Mouse (Mus musculus) spleen, adult 18-20 months (tissue): ENCODE measurements around the gene Pdlim4.
"Not testable (repeated sequence)": the region's sequence is repeated elsewhere in the genome, so short reads cannot be mapped to it uniquely, and the experiment has no call there.

Experiments used
- DNase-seq, 2 experiments: peaks; one replicate each; pipeline ENCODE4 v3.0.0; 2022; ENCODE audit warnings: mixed read lengths in 2 of 2

Pdlim4 gene

DNA sequence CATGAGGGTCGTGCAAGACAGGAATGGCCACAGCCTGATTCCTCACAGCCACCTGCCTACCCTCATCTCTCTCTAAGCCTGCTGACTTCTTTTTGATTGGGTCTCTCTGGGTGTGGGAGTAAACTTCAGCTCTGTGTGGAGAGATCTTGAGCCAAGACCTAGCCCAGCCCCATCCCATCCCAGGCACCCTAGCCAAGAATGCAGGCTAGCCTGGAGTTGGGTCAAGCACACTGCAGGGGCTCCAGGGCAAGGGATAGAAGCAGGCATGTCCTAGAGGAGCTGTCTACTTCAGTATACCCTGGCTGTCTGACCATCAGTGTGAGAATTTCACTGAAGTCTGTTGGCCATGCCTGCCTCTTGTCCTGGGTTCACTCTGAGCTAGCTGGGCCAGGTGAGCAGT is 9.3 kb downstream of the Pdlim4 start:
- DNase-seq, result no peak

DNA sequence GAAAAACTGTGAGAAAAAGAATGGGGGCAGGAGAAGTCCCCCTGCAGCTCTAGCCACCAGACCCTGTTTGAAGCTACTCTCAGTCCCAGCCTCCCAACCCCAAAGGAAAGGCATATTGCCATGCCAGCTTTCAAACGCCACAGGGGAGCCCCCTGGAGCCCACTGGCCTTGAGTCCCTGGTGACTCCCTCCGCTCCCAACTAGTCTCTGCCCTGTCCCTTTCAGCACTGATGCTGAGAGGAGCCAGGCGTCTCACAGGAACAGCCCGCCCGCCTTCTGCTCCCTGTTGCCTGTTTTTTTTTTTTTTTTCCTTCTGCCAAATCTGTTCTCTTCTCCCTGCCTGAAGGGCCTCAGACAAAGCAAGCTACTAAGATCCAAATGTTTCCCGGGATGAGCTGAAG is 10.2 kb downstream of the Pdlim4 start:
- no peak for DNase-seq

- no peak for DNase-seq
Measured at GRCm38 (mm10) chr11:54058056-54058617, 10.7 kb downstream of the Pdlim4 start.

- DNase-seq, result no peak
Measured at GRCm38 (mm10) chr11:54057428-54057827, 11.4 kb downstream of the Pdlim4 start.

DNA sequence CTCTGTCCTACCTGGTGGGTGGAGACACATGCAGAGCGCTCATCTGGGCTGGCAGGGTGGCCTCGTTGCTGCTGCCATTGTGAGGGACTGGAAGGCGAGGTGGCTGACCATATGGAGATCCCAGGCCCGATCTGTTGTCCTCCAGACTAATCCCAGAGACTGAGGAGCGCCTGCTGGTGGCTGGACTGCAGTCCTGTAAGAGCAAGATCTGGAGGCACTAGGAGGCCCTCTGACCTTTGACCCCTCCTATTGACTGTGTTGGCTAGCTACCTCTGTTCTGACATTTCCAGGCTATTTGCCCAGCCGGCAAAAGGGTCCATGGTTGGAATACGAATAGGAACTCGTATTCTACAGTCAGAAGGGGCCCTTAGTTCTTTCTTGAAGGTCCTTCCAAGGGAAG is 12.7 kb downstream of the Pdlim4 start:
- DNase-seq, result no peak

DNA sequence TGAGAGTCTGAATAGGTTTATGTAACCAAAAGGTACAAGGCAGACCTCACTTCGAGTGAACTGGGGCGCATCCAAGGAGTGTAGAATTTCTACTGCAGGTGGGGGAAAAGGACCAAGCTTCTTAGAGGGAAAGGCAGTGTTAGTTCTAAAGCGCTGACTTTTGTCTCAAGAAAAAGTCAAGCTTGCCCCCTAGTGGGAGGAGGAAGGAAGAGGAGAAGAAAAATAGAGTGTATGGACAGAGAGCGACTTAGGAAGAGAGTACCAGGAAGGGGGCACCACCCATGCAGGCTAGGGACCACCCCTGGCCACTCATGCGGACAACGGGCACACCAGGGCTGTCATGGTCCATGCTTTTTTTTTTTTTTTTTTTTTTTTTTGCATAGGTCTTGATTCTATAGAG is 14.6 kb downstream of the Pdlim4 start:
- no peak for DNase-seq

DNA sequence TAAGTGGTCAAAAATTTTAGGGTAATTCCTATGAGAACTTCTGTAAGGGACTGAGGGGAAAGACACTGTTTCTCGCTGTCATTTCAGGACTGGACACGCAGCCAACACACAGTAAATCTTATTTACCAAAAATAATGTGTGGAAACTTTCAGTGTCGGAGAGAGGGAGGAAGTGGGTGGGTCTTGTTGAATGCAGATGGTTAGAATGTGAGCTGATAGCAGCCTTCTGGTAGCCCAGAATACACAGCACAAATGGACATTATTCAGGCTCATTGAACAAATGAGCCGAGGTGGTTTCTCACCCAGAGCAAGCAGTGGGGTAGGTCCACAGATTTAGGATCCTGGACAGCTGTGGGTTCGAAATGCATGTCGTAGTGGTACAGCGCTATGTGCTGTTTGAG is 15.7 kb downstream of the Pdlim4 start:
- no peak for DNase-seq

DNA sequence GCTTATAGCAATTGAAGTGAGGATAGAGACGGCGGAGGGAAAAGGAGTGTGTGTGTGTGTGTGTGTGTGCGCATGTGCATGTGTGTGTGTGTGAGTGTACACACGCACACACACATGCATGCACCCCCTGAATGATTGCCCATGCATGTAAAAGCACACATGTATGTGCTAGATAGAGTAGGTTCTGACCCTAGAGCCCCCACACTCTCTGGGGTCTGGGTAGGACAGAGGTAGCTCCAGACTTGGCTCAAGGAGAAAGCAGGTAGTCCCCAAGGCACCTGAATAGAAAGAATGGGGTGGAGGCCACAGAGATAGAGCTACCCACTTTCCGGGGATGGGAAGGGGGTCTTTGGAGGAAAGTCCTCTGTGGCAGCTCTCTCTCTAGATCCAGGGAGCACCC is 16.7 kb downstream of the Pdlim4 start:
- DNase-seq, result no peak

GRCm38 (mm10) chr11:54051161-54051560 is 17.7 kb downstream of the Pdlim4 start:
- no peak for DNase-seq

- DNase-seq, result no peak
Measured at GRCm38 (mm10) chr11:54050205-54050604, 18.6 kb downstream of the Pdlim4 start.

DNA sequence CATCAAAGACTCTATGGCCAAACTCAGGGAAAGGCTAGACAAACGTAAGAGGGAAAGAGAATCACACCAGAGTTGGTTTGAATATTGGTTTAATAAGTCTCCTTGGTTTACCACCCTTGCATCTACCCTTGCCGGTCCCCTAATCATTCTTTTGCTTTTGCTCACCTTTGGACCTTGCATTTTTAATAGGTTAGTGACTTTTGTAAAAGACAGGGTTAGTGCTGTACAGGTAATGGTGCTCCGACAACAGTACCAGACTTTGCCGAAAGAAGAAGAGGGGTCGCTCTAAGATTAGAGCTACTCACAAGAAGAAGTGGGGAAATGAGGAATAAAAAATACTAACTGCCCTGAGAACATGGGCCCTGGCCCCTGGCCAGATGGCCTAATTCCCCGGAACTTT is 28.1 kb downstream of the Pdlim4 start:
- no peak for DNase-seq

DNA sequence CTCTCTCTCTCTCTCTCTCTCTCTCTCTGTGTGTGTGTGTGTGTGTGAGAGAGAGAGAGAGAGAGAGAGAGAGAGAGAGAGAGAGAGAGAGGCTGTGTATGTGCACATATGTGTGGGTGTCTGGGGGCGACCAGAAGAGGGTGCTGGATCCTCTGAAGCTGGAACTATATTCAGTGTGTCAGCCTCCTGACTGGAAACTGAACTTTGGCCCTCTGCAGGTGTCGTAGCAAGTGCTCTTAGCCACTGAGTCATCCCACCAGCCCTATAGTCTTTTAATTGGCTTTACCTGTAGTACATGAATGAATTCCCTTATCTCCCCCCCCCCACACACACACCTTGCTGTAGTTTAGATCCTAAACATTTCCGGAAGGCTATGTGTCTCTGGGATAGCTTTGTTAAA is 35.9 kb downstream of the Pdlim4 start:
- DNase-seq, result not testable (repeated sequence)

- no peak for DNase-seq
Measured at GRCm38 (mm10) chr11:54028997-54029396, 39.8 kb downstream of the Pdlim4 start.

GRCm38 (mm10) chr11:54028044-54028951 is 40.5 kb downstream of the Pdlim4 start, which contains the start of gene Slc22a4:
Slc22a4 (minus strand) TSS chr11:54028090.
- peak; percentile 21 to 30 for DNase-seq

- DNase-seq, result no peak
Measured at GRCm38 (mm10) chr11:54027131-54028043, 41.4 kb downstream of the Pdlim4 start.

- no peak for DNase-seq
Measured at GRCm38 (mm10) chr11:54026491-54027041, 42.2 kb downstream of the Pdlim4 start.

DNA sequence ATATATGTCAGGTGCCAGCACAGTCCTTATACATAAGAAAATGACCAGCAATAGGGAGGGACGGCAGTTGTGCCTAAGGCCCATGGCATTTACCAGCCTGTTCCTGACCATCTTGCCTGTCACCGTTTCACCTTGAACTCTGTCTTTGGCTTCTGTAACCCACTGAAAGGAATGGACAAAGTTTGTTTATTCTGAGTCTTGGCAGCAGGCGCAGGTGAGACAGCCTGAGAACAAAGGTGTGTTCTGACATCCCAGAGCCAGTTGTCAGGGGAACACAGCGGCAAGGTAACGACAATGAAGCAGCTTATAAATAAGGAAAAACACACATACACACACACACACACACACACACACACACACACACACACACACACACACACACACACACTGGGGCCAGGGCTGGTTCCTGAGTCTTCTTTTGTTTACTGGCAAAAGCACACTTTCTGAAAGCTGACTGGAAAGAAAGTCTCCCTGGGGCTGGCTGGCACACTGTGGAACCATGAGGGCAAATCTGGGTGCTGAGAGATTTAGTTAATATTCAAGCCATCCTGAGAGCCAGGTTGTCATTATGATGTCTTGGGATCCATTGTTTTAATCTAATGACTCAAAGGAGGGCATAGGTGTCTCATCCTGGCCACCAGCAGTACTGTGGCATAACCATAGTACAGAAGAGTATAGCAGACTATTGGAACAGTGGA is 47.3 kb downstream of the Pdlim4 start:
- no peak for DNase-seq

DNA sequence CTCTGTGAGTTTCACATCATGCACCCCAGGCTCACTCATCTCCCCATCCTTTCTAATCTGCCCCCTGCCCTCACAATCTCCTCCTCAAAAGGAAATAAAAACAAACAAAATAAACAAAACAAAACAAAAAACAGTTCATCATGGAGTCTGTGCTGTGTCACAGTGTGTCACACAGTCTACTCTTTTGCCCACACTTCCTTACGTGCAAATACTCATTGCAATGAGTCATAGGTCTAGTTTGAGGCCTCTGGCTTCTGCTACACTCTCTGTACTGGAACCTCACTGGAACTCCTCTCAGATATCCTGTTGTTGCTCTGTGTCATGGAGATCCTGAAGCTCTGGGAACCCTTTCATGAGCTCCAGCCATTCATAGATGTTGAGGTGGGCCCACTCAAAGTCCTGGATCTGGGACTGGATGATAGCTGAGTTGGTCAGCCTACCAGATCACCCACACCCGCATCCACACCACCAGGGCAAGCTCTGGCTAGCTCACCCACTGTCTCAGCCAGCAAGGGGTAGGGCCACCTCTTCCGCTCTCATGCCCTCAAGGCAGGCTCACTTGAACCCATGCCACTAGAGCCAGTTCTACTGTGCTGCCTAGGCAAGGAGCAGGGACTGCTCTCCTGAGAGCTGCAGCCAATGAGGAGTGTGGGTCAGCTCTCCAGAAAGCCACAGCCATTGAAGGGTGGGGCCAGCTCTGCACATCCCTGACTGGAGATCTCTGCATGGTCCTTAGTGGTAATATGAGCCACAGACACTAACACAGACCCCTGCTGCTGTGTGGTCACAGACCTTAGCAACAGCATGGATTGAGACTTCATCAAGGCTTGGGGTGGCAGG is 49.7 kb downstream of the Pdlim4 start:
- no peak for DNase-seq

- no peak for DNase-seq
Measured at GRCm38 (mm10) chr11:54017596-54017995, 51.2 kb downstream of the Pdlim4 start.

GRCm38 (mm10) chr11:54016051-54016450 is 52.8 kb downstream of the Pdlim4 start:
- DNase-seq, result no peak

DNA sequence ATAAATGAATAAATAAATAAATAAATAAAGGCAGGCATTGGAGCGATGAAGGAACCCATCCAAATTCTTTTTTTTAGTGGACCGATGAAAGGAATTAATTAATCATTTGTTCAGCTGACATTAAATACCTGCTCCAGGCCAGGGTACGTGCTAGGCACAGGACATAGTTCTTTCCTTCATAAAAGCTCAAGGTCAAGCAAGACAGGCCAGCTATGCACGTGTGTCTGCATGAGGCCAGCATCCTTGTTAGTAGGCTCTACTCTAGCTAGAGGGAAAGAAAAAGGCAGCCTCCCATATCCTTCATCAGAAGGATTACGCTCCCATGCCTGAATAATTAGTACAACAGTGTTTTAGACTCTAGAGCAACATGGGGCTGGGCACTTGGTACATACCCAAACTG is 55.9 kb downstream of the Pdlim4 start:
- DNase-seq, result no peak
